Mouse (Mus musculus) olfactory bulb, adult 2 months (tissue): ENCODE results near the gene Atg14.

Source experiments
- CTCF ChIP-seq: fragments of 200-500 bp; IDR thresholded peaks from 2 replicates; pipeline ENCODE4 v1.5.1; 2012; ENCODE audit warnings: low read depth, mild to moderate bottlenecking, low read length, moderate library complexity; ENCODE audit not compliant: insufficient read depth
- POLR2A ChIP-seq: fragments of 200-500 bp; IDR thresholded peaks from 2 replicates; pipeline ENCODE4 v1.6.1; 2012; ENCODE audit warnings: mild to moderate bottlenecking, low read depth, low read length, moderate library complexity; ENCODE audit not compliant: insufficient read depth

- no peak for TF ChIP-seq POLR2A
- no peak for TF ChIP-seq CTCF
These were observed 2.3 kb upstream of the Atg14 start for GRCm38 (mm10) chr14:47572707-47573106.
